Mouse (Mus musculus) pancreas, adult 10 weeks (tissue): Measurements from ENCODE around the gene Vamp1. TPM values are rescaled to one million over a fixed set of nuclear protein-coding genes. Genes with fewer than 3 reads are reported as not detected.

Experiments
- polyA plus RNA-seq: library from polyadenylated mRNA; stranded (reverse); fragments of 350-450 nt; fragmentation: Illumina TruSeq; extraction: RNeasy Lipid Tissue Mini Kit (QIAGEN cat#74804); gene quantifications from one replicate; pipeline ENCODE4 v1.2.3, GENCODE M21; 2015; ENCODE audit warnings: low read depth, low replicate concordance; ENCODE audit not compliant: insufficient read depth

The Vamp1 gene
- 4.9 TPM for polyA plus RNA-seq

GRCm38 (mm10) chr6:125215148-125215954 is at the start of gene Vamp1:
TSS of gene Vamp1 (plus strand) at chr6:125215551.

GRCm38 (mm10) chr6:125166051-125166751 is 49.1 kb upstream of the Vamp1 start, which contains the start of gene Gapdh:
TSS of gene Gapdh (minus strand) at chr6:125166467.

GRCm38 (mm10) chr6:125191332-125192015 is 23.9 kb upstream of the Vamp1 start, which contains the start of the genes Ncapd2 and Mrpl51:
TSS of gene Ncapd2 (minus strand) at chr6:125191701.
TSS of gene Mrpl51 (plus strand) at chr6:125191801.

GRCm38 (mm10) chr6:125231117-125232044 is 16.0 kb downstream of the Vamp1 start, which contains the start of gene Tapbpl:
TSS of gene Tapbpl (minus strand) at chr6:125231860.

GRCm38 (mm10) chr6:125236782-125237181 is 21.4 kb downstream of the Vamp1 start, which contains the start of gene Cd27:
TSS of gene Cd27 (minus strand) at chr6:125237010.

GRCm38 (mm10) chr6:125285890-125286289 is 70.5 kb downstream of the Vamp1 start, which contains the start of gene Tuba3a:
TSS of gene Tuba3a (minus strand) at chr6:125286042.

Other genes starting within 250 kb of the Vamp1 start
- 2.4 TPM for gene Pianp, start 218.9 kb upstream of the Vamp1 start, polyA plus RNA-seq
- gene Zfp384, start 206.4 kb upstream of the Vamp1 start, polyA plus RNA-seq: 19.0 TPM
- gene Ing4, start 175.8 kb upstream of the Vamp1 start, polyA plus RNA-seq: 15.3 TPM
- gene Acrbp, start 165.9 kb upstream of the Vamp1 start, polyA plus RNA-seq: 13.7 TPM
- gene Lpar5, start 147.6 kb upstream of the Vamp1 start, polyA plus RNA-seq: not detected
- gene Chd4, start 119.6 kb upstream of the Vamp1 start, polyA plus RNA-seq: 21.1 TPM
- 5.7 TPM for gene Nop2, start 83.6 kb upstream of the Vamp1 start, polyA plus RNA-seq
- gene Iffo1, start 70.3 kb upstream of the Vamp1 start, polyA plus RNA-seq: 7.2 TPM
- 116 TPM for gene Gapdh, start 49.1 kb upstream of the Vamp1 start, polyA plus RNA-seq
- gene Ncapd2, start 23.9 kb upstream of the Vamp1 start, polyA plus RNA-seq: 11.3 TPM
- 27.0 TPM for gene Mrpl51, start 23.8 kb upstream of the Vamp1 start, polyA plus RNA-seq
- gene Tapbpl, start 16.3 kb downstream of the Vamp1 start, polyA plus RNA-seq: 4.7 TPM
- gene Cd27, start 21.5 kb downstream of the Vamp1 start, polyA plus RNA-seq: not detected
- gene Tuba3a, start 70.5 kb downstream of the Vamp1 start, polyA plus RNA-seq: not detected
- gene Ltbr, start 98.3 kb downstream of the Vamp1 start, polyA plus RNA-seq: 16.2 TPM
- 1.4 TPM for gene Scnn1a, start 105.1 kb downstream of the Vamp1 start, polyA plus RNA-seq
- 32.5 TPM for gene Tnfrsf1a, start 133.8 kb downstream of the Vamp1 start, polyA plus RNA-seq
- not detected for gene Plekhg6, start 165.2 kb downstream of the Vamp1 start, polyA plus RNA-seq